Mouse (Mus musculus): ENCODE data around the gene Spata31d1a.

Spata31d1a gene

GRCm38 (mm10) chr13:59661966-59662365, 48.2 kb downstream of the Spata31d1a start:
- DNase-seq = no peak

DNA sequence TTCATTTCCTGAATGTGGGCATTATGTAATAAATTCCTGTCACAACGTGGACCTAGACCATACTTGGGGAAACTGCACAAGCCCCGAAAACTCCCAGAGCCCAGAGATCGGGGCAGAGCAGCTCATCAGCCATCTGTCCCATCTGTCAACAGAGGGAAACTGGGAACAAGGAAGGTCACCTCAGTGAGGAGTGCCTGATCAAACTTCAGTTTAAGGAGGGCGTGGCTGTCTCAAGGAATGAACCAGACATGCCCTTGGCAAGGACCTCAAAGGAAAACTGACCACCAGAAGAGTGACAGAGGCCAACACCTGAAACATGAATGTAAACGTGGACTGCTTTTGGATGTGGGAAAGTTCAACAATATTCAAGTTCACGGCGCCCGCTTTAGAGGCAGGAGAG, 48.7 kb downstream of the Spata31d1a start:
- no peak for DNase-seq

DNA sequence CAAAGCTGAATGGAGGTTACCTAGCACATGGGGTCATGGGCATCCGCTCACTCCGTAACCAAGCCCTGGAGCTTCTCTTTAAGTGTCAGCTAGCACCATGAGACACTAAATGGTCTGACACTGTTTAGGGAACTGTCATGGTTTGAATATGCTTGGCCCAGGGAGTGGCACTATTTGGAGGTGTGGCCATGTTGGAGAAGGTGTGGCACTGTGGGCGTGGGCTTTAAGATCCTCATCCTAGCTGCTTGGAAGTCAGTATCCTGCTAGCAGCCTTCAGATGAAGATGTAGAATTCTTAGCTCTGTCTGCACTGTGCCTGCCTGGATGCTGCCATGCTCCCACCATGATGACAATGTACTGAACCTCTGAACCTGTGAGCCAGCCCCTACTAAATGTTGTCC, 49.8 kb downstream of the Spata31d1a start:
- no peak for DNase-seq

- DNase-seq = no peak
Measured at GRCm38 (mm10) chr13:59657781-59658180, 52.3 kb downstream of the Spata31d1a start.

- no peak for DNase-seq
Measured at GRCm38 (mm10) chr13:59656975-59657388, 53.1 kb downstream of the Spata31d1a start.

DNA sequence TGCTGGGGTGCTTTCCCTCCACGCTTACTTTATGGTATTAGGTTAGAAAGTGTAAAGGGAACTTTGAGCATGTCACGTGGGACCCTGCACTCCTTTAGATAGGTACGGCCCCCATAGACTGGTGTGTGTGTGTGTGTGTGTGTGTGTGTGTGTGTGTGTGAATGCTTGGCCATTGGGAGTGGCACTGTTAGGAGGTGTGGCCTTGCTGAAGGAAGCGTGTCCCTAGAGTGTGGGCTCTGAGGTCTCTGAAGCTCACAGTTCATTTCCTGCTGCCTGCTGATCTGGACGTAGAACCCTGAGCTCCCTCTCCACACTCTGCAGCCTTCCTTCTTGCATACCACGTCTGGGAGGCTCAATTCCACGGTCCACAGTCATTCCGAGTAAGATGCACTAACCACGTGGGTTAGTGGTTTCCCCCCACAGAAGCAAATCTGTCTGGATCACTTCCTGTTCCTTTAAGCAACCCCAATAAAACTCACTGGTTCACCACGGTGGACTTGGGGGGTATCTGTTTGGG, 53.8 kb downstream of the Spata31d1a start:
- DNase-seq = peak; percentile 9

DNA sequence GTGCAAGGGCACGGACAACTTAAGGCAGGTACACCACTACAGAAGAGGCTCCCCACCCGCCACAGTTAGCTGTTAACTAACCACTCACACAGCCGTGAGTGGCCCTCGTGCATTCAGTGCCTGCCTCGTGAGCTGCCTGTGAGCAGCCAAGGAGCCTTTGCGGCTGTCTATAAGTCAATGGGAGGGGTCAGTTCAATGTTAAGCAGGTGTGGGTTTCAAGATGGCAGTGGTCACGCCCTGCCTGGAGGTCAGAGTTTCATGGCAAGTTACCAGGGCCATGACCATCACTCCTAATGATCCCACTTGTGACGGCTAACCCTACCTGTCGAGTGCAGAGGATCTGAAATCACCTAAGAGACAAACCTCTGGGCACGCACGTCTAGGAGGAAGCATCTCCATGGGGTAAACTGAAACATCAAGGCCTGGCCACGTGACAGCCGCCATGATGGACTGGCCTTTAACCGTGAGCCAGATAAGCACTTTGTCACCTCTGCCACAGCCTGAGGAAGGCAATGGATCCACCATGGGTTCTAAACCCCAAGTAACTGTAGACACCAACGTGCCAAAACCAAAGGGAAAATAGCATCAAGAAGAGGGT, 54.3 kb downstream of the Spata31d1a start:
- no peak for DNase-seq

DNA sequence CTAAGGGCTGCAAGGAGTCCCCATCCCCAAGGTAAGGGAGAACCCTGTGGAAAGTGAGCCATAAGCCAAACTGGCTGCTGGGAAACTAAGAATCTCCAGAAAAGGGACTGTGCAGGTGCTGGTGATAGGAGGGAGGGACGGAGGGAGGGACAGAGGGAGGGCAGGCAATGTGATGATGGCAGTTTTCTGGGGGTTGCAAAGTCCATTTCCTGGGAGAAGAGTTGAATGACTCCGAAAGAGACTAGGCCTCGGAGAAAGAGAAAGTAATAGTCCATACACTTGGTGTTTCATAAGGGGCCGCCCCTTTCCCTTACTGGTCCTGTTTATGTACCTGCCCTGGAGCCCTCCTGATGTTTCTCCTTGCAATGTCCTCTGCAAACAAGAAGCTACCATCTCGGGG, 55.7 kb downstream of the Spata31d1a start:
- DNase-seq = no peak

- no peak for DNase-seq
Measured at GRCm38 (mm10) chr13:59653136-59653535, 57.0 kb downstream of the Spata31d1a start.

DNA sequence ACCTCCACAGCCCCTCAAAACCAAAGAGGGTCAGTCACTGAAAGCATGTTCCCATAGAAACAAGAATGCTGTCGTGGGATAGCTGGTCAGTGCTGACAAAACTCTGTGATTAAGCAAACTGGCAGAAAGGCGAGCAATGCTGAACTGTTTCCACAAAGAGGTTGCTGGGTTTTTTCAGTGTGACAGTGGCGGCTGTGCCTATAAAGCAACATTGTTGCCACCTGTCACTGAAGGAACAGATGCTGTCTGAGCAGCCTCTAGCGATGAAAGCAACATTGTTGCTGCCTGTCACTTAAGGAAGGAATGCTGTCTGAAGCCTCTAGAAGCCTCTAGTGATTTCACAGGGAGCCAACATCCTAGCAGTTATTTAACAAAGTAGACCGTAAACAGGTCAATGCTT, 57.5 kb downstream of the Spata31d1a start:
- DNase-seq = no peak
